Mouse (Mus musculus) brain, embryonic 14.5 days (tissue): Measurements from ENCODE around the gene Paqr3.

Source experiments
- CTCF ChIP-seq: fragments of 200-500 bp; IDR thresholded peaks from 2 replicates; pipeline ENCODE4 v1.5.1; 2012; ENCODE audit warnings: inconsistent platforms, mild to moderate bottlenecking, moderate library complexity, borderline replicate concordance; ENCODE audit not compliant: insufficient read depth, insufficient read length; ENCODE audit errors: extremely low read depth
- POLR2A ChIP-seq: fragments of 200-500 bp; IDR thresholded peaks from 2 replicates; pipeline ENCODE4 v1.6.1; 2012; ENCODE audit warnings: mild to moderate bottlenecking, inconsistent platforms, borderline replicate concordance; ENCODE audit not compliant: poor library complexity, insufficient read depth, insufficient read length, severe bottlenecking; ENCODE audit errors: extremely low read depth

GRCm38 (mm10) chr5:97056359-97056758, 55.0 kb downstream of the Paqr3 start:
- TF ChIP-seq POLR2A: no peak
- TF ChIP-seq CTCF: no peak
